Mouse (Mus musculus) T-cell, adult 2 months (primary cell): Measurements from ENCODE around the gene Otp.

Source experiments
- DNase-seq: peaks from one replicate; pipeline ENCODE4 v3.0.0; 2022; ENCODE audit warnings: low spot score

Otp gene

DNA sequence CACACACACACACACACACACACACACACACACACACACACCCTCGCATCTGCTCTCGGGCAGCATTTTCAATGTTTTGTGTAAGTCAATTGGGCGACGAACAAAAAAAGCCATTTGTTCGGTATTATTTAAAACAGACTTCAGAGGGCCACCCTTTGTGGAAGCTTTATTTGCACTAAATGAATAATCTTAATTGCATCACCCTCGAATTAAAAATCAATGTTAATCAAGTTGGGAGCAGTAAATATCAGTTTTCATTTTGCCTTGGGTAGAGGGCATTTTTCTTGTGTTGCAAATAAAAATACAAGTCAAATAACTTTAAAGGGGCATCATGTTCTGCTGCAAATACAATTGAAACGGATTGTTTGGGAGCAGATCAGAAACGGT, 1.4 kb upstream of the Otp start:
- DNase-seq = no peak

GRCm38 (mm10) chr13:94874656-94875395, 576 bp upstream of the Otp start:
- DNase-seq = no peak

GRCm38 (mm10) chr13:94876286-94877210, 1.1 kb downstream of the Otp start:
- no peak for DNase-seq

DNA sequence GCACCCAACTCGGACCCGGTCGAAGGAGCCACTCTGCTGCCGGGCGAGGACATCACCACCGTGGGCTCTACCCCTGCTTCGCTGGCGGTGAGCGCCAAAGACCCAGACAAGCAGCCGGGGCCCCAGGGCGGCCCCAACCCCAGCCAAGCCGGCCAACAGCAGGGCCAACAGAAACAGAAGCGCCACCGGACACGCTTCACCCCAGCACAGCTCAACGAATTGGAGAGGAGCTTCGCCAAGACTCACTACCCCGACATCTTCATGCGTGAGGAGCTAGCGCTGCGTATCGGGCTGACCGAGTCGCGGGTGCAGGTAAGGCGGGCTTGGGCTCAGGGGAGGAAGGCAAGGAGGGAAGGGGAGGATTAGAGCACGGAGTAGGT, 1.8 kb downstream of the Otp start:
- DNase-seq = no peak

GRCm38 (mm10) chr13:94877991-94878745, 2.8 kb downstream of the Otp start:
- no peak for DNase-seq

GRCm38 (mm10) chr13:94881201-94881600, 5.8 kb downstream of the Otp start:
- no peak for DNase-seq

- DNase-seq = no peak
Measured at GRCm38 (mm10) chr13:94882221-94882620, 6.8 kb downstream of the Otp start.

GRCm38 (mm10) chr13:94882711-94883145, 7.3 kb downstream of the Otp start:
- no peak for DNase-seq

GRCm38 (mm10) chr13:94883163-94883965, 8.0 kb downstream of the Otp start:
- DNase-seq = no peak

DNA sequence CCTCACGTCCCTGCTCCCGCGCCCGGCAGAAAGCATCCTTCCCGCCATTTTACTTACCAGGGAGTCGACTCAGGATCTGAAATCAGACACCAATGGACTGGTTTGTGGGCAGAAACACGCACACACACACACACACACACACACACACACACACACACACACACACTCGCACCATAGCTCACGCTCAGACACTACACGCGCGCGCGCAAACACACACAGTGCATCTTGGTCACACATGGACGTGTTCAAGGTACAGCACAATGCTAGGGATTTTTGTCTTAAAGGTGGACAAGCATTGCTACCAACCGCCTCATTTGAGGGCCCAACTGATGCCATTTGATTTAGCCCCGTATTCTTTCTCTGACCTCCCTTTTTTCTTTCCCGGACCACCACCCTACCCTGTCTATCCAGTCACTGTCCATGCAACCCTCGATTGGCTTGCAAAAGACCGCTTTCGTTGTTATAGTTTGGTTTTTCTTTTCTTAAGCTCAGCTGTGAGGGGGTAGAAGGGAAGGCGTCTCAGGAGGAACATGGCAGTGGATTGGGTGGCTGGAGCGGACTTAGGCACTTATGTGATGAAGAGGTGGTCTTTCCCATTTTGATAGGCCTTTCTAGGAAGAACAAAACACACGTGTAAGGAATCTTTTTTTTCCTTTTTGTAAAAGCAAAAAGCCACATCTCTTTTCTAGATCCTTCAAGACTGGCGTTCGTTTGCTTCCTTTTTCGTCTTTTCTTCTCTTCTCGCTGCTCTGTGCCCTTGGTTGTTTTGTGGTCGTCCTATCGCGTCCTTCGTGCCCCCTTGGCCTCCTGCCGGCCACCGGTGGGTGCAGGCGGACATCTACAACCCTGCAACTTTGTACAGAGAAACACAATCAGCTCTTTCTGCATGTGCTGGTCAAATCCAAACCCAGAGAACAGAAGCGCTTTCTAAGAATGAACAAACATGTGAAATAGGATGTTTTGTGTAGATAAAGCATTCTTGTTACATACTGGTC, 8.9 kb downstream of the Otp start:
- no peak for DNase-seq

DNA sequence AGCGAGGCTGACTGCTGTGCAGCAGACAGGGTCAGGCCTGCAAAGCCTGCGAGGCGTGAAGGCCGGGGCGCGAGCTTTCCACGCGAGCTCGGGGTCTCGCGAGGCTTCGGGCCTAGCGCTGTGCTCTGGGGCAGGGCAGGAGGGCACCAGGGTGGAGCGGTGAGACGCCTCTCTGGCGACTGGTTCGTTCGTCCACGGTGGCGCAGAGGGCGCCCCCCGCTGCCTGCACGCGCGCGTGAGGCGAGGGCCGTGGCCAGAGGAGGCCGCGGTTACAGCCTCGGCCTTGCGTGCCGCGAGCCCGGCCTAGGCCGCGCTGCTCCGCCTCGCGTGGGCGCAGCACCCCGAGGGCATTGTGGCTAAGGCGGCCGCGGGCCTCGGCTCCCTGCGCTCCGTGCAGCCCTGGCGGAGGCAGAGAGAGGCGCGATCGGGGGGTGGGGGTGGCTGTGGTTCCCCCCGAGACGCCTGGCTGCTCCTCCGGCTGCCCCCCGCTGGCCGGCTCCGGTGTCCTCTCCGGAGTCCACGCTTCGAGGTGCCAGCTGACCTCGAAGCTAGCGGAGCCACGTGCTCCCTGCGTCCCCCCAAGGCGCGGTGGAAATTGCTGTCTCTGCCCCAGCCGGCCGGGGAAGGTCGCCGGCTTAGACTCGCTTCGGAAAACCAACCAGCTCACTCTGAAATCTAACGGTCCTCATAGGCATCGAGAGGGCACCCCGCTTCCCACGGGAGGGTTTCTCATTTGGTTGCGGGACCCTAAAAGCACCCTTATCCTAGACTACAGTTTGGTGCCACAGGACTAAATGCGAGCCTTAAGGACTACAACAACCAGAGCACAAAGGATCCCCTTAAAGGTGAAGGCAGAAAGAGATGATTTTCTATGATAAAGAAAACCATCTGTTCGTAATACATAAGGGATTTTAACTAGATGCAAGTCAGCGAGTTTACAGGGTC, 10.2 kb downstream of the Otp start:
- no peak for DNase-seq

- no peak for DNase-seq
Measured at GRCm38 (mm10) chr13:94907841-94908240, 32.4 kb downstream of the Otp start.

DNA sequence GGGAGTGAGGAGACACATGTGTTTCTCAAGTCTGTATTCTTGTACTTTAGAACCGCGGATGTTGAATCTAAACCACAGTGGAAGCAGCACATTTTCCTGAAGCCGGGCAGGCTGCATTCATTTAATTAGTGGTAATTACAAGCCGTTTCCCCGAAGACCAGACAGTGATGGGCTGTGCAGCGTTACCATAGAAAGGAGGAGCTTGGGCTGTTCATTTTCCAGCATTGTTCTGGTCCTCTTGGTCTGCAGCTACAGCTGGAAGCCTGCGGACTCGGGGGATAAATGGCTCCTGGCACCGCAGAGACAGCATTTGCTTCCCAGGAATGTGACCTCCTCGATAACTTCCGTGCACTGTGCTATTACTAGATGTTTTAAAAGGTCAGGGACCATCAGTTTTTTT, 37.6 kb downstream of the Otp start:
- DNase-seq = no peak

DNA sequence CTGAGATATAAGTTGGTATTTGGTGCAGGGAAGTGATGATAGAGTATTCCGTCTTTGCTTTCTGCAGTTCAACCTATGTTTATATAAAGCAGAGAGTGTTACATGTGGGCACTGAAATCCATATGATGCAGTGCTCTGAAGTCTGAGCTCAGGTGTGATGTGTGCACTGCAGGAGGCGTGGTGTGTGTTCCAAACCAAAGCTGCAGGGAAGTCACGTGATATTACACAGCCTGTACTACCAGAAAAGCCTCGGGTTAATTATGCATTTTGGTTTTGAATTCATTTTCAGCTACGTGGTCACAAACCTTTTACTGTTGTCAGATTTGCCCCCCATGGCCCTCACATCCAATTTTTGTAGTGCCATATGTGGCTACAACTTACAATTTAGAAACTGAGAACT, 40.3 kb downstream of the Otp start:
- DNase-seq = no peak

DNA sequence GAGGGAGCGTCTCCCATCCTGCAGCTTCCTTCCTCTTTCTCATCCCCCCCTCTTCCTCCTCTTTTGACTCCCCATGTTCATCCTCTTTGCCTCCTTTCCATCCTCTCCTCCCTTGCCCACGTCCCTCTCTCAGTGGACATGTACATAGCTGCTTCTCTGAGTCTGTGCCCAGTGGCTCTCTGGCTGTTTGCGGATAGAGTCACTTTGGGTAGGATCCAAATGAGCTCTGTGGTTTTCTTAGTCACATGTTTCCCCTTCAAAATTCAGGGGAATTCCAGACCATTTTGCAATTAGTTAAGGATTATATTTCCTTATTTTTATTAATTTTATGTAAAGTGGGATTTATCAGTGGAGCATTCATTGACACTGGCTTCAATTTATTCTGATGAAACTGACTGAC, 52.7 kb downstream of the Otp start:
- DNase-seq = no peak
